Mouse (Mus musculus) urinary bladder, postnatal 36 days (tissue): ENCODE results near the gene Anapc1.

Experiments used
- DNase-seq, 2 experiments: peaks; one replicate each; pipeline ENCODE4 v3.0.0; 2022; ENCODE audit warnings: low spot score in 2 of 2, mixed read lengths in 1 of 2

Anapc1 gene

DNA sequence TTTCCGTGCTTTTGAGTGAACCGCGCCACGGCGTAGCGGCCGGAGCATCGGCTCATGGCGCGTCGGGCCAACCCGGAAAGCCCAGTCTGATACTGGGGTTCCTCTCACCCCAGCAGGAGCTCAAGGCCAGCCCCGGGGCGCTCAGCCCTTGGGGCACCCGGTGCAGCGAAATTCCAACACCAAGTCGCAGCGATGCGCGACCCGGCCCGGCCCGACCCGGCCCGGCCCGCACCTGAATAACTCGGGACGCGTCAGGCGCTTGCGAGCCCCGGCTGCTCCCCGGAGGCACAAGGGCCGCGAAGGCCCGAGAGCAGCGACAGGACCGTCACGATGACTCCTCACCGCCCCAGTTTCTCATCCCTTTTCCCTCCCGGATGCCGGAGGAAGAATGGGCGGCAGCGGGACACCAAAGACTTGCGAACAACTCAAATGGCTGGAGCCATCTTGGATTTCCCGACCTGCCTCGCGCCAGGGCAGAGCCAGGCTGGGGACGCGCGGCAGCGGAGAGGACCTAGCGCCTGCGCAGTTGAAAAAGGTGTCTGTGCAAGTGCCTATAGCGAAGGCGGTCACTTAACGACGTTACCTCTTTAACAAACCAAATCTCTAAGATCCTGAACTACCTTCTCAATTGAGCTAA, at the start of gene Anapc1:
Gene Anapc1 (minus strand): TSS at position 471 of the 637 bp plus-strand sequence.
- DNase-seq: peak; percentile 80 to 87

DNA sequence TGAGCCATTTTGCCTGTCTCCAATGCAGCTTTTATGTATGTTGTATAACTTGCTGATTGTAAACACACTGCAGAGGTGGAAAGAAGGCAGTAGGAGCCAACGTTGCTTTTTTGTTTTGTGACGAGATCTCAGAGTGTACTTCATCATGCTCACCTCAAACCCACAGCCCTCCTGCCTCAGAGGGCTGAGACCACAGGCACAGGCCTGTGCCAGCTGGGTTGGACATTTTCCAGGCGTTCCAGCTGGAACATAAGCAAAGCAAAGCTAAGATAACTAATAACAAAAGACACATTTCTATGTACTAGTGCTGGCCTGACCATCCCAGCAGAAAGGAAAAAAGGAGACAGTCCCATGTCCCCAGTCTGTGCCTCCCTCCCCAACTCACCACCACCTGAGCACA, 47.9 kb upstream of the Anapc1 start:
- no peak for DNase-seq

DNA sequence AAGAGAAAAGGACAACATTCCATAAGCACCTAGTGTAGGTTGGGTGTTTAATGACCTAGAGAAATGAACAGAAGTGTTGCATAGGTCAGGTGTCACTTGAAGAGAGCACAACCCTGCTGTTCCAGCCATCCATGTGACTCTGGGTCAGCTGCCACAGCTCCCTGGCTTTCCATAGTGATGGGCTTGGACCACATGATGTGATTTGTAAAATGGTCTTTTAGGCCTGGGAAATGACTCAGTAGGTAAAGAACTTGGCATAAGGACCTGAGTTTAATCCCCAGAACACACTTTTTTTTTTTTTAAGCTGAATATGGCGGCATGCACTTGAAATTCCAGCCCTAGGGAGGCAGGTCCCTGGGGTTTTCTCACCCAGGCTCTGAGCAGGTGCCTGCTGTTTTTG, 44.8 kb upstream of the Anapc1 start:
- DNase-seq: no peak

DNA sequence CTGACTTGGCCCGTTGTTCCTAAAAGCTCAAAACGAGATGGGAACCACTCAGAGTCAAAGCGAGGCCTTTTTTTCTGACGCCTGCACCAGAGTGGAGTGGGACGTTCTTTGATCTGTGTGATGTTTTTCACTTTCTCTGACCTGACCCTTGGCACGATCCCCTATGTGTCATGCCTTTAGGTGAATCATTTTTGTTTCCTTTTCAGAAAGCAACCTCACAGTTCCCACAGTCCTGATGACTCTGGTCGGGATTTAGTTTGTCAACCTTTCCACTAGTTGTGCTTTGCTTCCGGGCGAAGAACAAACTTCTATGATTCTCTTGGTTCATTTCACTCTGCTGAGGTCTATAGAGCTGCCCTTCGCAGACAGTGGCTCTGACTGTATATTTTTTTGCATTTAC, 44.3 kb upstream of the Anapc1 start:
- DNase-seq: no peak

DNA sequence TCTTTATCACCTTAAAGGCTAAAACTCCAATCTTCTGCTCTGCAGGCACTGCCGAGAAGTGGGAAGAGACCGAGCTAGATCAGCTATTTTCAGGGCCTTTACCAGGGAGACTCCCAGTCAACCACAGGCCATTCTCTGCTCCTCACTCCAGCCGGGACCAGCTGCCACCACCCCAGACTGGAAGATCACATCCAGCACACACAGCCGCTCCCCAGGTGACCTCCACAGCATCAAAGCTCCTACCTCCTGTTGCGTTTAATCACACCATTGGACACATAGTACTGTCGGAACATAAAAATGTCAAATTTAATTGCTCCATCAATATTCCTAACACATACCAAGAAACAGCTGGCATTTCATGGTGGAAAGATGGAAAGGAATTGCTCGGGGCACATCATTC, 42.0 kb upstream of the Anapc1 start:
- DNase-seq: no peak

DNA sequence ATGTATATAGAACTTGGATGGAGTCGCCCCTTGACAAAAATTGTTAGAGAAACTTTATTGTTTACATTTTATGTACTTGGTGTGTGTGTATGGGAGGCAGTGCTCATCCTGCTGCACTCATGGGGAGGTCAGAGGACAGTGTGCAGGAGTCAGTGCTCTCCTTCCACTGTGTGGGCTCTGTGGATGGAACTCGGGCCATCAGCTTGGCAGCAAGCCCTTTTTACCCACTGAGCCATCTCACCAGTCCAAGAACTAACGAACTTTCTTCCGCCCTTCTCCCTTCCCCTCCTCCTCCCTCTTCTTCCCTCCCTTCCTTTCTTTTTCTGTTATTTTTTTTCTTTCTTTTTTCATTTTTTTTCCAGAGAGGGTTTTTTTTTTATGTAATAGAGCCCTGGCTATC, 40.9 kb upstream of the Anapc1 start:
- DNase-seq: no peak

DNA sequence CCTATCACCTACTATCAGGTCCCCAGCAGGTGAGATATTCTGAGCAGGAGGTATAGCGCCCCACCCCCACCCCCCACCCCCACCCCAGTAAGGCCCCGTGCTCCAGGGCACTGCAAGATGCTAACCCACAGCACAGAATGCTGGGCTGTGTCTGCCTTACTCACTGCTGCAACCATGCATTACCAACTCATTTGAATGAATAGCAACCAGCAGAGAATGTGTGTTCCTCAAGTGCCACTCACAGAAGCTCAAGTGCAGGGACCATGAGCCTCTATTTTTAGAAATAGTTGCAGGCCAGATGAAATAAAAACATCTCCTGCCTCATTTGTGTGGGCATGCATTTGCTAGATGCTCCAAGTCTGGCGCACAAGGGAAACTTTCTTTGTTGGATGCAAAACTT, 40.4 kb upstream of the Anapc1 start:
- no peak for DNase-seq

DNA sequence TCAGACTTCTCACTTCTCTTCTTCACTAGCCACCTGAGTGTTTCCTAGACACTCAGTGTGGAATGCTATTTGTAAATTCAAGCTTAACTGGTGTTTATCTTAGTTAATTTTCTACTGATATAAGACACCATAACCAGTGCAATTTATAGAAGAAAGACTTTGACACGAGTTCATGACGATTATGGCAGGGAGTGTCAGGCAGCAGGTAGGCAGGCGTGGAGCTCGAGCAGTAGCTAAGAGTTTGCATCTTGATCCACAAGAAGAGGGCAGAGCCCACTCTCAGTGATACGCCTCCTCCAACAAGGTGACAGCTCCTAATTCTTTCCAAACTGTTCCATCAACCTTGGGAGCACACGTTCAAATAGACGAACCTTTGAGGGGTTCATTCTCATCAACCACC, 39.4 kb upstream of the Anapc1 start:
- DNase-seq: no peak

DNA sequence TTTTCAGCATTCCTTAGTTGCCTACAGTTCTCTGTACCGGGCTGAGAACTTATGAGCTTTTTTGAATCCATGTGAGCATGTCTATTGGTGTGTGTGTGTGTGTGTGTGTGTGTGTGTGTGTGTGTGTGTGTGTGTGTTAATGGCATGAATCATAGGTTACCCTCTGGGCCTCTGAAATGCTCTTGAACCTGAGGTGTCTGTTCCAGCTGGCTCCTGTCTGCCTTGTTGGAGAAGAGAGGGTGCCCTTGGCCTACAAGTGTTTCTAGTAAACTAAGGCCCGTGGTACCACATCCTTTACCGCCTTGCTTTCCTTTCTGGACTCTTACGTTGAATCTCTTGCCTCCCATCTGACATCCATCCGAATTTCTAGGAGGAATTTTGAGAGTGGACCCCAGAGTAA, 38.9 kb upstream of the Anapc1 start:
- DNase-seq: no peak

DNA sequence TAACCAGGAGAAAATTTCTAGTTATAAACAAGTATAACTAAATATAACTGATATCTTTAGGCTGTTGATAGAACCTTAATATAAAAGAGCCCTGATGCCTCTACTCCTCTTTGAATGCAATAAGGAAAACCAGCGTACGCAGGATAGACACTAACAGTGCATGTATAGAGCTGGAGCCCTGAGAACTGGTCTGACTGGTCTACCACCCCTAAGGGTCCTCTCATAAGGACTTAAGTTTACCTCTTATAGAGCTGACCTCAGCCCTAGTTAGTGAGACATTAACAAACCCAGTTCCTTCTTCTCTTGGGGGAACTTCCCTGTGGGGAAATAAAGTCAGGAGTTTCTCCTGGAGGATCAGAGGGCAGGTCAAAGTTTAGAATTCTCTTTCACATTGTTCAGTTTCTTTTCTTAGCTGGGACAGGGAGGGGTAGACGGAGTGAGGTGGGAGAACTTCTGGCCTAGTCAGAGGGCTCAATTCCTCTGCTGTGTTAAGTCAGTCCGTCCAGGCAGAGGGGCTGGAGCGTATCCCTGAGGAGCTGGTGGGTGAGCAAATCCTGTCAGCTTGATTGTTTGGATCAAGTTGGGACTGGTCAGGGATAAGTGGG, 35.0 kb upstream of the Anapc1 start:
- no peak for DNase-seq

DNA sequence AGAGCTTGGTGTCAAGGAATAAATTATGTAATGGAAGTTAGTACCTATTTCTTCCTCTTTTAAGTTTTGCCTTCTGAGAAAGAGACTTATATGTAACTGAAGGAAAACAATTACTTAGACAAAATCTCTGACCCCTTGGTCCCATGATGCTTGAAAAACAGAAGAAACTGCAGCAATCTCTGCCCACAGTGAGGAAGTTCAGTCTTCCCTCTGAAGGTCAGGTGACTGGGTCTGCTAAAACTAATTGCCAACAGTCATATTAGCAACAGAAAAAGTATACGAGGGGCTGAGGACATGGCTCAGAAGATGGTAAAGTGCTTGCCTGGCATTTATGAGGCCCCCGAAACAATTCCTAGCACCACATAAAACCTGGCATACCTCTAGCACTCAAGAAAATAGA, 32.2 kb upstream of the Anapc1 start:
- DNase-seq: no peak

DNA sequence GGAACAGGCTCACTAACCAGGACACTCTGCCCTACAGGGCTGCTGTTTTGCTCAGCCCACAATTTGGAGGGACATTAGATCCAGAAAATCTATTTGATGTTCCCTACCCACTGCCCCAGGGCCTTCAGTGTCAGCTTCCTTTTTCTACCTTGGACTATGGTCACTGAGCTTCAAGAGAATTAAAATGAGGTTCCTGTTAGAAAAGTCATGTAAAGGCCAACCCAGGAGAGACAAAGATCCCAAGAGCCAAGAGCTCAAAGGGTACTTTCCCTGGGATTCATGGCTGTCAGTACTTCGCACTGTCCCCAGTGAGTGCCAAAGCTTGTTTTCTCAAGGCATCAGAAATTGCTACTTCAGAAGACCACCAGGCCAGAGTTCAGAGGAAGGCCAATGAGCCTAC, 28.8 kb upstream of the Anapc1 start:
- no peak for DNase-seq

DNA sequence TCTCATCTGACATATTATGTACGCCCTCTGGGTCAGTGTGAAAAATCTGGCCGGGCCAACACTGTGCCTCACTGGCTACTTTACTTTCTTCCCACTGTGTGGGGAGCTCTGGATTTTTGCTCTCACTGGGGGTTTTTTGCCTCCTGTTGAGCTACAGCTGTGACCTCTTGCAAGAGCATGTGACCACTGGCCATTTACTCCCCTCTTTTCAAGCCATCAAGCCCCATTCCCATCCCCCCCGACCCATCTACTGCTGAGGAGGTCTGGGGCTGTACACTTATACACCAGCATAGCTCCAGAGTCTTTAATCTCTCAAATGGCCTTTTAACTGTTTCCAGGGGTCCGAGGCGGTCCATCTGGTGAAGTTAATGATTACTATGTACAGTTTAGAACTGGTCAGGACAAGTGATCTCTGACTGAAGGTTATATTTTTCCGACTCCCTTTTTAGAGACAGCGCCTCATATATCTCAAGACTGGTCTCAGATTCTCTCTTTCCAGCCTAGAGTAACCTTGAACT, 27.6 kb upstream of the Anapc1 start:
- DNase-seq: no peak

DNA sequence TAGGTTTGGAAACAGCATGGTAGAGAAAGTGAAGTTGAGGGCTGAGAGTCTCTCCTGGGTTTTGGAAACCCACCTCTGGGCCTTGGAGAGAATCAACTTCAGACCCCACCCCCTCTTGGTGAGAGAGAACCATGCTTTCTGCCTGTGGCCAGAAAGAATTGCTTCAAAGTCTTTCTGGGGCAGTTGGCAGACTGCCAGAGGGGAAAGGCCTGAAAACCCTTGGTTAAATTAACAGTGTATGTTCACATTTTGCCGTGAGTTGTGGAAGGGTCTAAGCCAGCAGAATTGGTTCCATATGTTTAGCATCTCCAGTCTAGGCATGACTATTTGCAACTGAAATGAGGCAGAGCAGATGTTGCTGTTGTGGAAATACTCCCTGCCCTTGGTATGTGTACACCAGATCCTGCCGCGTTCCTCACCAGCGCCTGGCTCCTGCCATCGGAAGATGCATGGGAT, 26.4 kb upstream of the Anapc1 start:
- peak in 1 of 2 experiments; percentile 30 for DNase-seq

DNA sequence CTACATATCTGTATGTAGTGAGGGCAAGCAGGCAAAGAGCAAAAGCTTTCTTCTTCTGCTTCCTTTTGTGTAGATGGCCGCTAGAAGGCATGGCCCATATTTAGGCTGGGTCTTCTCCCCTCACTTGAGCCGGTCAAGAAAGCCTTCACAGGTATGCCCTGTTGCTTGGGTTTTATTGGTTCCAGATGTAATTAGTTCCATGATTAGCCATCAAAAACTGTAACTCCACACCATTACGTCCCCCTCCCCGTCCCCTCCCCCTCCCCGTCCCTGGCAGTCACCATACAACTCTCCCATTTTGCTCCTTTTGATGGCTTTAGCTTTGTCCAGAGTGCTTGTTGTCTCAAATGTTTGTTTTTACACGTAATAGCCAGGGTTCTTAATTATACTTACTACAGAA, 25.7 kb upstream of the Anapc1 start:
- DNase-seq: no peak

DNA sequence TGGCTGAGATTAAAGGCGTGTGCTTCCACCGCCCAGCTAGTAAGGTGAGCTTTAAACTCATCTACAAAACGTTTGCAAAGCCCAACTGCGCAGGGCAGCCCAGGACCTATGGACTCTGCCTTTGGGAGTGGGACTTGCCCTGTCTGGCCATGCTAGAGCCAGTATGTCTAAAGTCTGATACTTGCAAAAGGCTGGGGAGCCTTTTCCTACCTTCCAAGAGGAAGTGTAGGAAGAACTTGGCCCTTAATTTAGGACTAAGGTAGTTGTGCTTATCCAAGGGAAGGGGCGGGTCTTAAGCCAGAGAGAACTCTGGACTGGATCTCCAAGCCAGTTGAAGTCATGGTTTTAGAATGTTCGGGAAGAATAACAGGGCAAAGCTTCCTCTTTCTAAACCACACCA, 23.4 kb upstream of the Anapc1 start:
- no peak for DNase-seq

DNA sequence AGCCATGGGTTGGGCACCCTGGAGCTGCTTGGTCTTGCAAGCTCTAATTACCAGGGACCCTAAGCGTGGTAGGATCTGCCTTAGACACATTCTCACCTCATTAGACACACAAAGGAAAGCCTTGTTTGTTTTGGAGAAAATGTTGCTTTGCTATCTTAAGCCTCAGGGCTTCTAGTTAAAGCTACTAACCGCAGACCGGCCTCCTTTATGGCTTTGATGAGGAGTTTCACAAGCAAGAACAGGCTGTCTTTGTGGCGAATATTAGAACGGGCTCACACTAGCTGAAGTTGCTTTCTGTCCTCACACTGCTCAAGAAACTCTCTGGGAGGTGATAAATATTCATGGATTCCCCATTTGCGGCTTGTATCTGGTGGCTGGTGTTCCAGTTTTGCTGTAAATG, 22.1 kb upstream of the Anapc1 start:
- no peak for DNase-seq

DNA sequence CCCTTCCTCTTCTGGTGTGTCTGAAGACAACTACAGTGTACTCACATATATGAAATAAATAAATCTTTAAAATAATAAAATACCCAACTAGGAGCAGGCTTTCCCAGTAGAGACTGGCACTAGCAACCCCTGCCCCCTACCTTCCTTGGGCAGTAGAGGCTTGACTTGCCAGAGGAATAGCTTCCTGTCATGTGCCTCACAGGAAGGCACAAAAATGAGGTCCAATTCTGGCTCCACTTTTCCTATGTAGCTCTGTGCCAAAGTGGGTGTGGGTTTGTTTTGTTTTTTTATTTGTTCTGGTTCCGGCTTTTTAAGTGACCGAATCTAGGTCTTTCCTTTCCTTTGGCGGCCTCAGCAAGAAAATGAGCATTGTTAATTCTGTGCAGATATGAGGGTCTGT, 17.3 kb upstream of the Anapc1 start:
- no peak for DNase-seq

DNA sequence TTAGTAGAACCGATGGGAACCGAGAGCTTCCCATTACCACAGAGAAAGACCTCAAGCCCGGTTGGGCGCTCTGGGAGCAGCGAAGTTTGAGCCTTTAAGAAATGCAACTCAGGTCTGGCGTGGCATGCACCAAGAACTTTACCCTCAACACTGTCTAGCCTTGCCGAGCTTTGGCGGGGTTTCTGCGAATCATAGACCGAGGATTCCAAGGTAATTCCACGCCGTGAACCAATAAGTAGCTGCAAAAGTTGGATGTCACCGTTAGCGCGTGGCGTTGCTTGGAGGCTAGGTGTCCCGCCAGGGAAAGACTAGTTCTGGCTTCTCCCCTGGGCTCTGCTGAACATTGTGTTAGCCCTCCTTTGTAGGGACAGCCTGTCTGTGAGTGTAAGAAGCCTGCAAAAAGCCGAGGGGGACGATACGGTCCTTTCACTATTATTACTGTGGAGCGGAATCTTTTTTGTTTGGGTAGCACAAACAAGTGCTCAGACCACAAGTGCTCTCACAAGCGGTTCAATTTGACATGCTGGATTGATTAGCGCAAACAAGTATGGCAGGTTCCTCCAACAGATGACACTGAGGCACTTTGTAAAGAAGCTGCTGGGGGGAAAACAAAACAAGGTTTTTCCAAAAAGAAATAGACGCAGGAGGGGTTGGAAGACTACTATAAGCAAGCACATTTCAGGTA, 12.2 kb upstream of the Anapc1 start:
- peak in 1 of 2 experiments; percentile 49 for DNase-seq

DNA sequence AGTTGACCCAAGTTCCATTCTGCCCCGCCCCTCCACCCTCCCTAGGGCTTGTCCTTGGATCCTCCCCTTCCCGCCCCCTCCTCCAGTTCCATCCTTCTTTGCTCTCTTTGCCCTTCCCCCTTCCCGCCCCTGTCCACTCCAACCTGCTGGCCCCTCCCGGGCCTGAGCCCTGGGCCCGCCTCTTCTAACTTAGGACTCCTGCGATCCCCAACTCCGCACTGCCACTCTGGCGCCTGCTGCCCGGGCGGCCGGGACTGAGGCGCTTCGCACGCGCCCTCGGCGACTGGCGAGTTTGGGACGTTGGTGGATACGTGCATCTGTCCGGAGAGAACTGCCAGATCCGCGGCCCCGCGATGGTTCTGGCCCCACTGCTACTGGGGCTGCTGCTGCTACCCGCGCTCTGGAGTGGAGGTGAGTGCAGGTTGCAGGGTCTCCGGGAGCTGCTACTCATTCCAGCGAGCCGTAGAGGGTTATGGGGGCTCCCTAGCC, 11.5 kb upstream of the Anapc1 start, which contains the start of gene Mertk:
Gene Mertk (plus strand): TSS at position 264 of the 489 bp plus-strand sequence.
- DNase-seq: peak; percentile 88 to 93

DNA sequence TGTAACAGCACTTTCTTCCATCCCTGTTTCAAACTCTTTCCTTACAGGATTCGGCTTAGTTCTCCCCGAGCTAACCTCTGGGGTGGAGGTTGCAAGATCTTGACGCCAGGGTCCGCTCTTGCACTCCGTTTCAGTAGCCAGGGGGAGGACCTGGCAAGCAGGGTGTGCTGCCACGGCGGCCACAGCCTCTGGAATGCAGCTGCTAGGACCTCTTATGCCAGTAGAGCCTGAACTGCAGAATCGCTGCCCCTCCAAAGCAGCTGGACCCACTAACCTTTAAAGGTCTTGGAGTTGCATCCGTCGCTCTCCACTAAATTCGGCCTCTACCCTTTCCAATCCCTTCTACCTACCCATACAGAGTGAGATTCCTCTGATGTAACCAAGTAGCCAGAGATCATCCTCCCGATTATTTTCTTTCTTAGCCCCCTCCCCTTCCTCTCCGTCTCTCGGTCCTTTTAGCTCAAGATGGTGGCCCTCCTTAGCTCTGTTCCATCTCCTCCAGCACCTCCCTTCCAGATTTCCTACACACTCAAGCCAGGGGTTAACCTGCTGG, 11.0 kb upstream of the Anapc1 start:
- DNase-seq: peak; percentile 75 to 88

DNA sequence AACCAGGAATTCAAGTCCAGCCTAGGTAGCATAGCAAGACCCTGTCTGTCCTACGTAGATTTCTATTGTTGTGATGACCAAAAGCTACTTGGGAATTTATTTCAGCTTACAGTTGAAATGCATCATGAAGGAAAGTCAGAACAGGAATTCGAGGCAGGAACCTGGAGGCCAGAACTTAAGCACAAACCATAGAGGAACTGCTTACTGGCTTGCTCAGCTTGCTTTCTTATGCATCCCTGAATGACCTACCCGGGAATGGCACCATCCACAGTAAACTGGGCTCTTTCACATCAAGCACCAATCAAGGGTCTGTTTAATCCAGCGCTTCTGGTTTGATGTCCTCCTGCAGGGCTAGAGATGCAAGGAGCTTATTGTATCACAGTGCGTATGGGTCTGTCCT, 10.4 kb upstream of the Anapc1 start:
- no peak for DNase-seq
